Mouse (Mus musculus) T-cell, adult 2 months (primary cell): ENCODE data around the gene Tmem252.

Source experiments
- DNase-seq: peaks from one replicate; pipeline ENCODE4 v3.0.0; 2022; ENCODE audit warnings: low spot score

Tmem252 gene

GRCm38 (mm10) chr19:24724362-24724761, 50.6 kb downstream of the Tmem252 start:
- no peak for DNase-seq

- no peak for DNase-seq
Measured at GRCm38 (mm10) chr19:24730661-24731060, 56.9 kb downstream of the Tmem252 start.
